Comparison of ENCODE assay signal across 14 mouse cellular contexts in genomic region chr2:125369666-125370065, GRCm38 (mm10).
"Had no signal": no experiment of that assay in that cellular context is flagged by ENCODE, and none has a peak within 500 bp of the region (broad histone marks: within the 10 kb centered on the region; RNA-seq: fewer than 3 reads in every experiment).

No protein-coding gene starts in this region.

- H3K27me3 ChIP-seq: liver, embryonic 15.5 days; neural tube, embryonic 12.5 days had no signal

- H3K4me3 ChIP-seq: layer of hippocampus, adult 2 months; limb, embryonic 10.5 days; liver, embryonic 15.5 days; neural tube, embryonic 12.5 days had no signal

- H3K36me3 ChIP-seq: liver, embryonic 15.5 days had no signal

- H3K4me2 ChIP-seq: liver, embryonic 11.5 days; liver, embryonic 15.5 days; neural tube, embryonic 12.5 days had no signal

- DNase-seq: kidney, postnatal 10 days; kidney, postnatal 4 days; lung, adult 2 months; lung, postnatal 36 days; midbrain, embryonic 14.5 days; retina, postnatal 1 day; right cerebral cortex, postnatal 4 days; spleen, adult 18-20 months; thymus, postnatal 36 days had no signal
